Mouse (Mus musculus): ENCODE measurements at regions not wholly inside any gene's neighbourhood (a gene's known extent, or its start where the extent isn't known, plus 50 kb on each side); places are given as distances from the start of the nearest gene placed in this dataset.

GRCm38 (mm10) chr2:71634471-71634870 is 87.9 kb upstream of the Dlx2 start:
- no peak for TF ChIP-seq POLR2A (IDR thresholded peaks at IDR 0.05; ENCODE audit: low read depth, low read length)
- no peak for TF ChIP-seq CTCF (IDR thresholded peaks at IDR 0.05; ENCODE audit: extremely low read depth, insufficient read depth, insufficient read length, insufficient replicate concordance)

All from spleen, adult 2 months (tissue).